Mouse (Mus musculus): ENCODE data around the gene Lingo4. TPM values are rescaled to one million over a fixed set of nuclear protein-coding genes. Genes with fewer than 3 reads are reported as not detected.

Lingo4 gene
- 0.27 and 0.46 TPM in 2 replicates for polyA plus RNA-seq (2015; fragmentation: Nextera tagmentation; extraction: Ambion mirVana)

DNA sequence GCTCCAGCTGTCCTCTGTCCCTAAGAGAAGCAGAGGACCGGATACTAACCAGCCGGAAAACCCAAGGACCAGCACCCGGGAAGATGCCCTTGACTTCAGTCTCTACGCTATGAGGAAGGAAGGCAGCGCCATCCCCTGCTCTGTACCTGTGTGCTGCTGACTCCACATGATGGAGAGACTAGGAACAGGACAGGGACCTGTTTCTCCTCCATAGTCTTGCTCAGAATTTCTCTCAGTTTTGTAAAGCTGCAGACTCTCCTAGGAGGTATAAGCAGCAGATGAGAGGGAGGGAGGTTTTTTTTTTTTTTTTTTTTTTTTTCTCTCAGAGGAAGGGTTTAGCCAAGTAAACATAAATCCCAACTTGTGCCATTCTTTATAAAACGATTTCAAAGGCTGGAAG is at the start of gene Lingo4:
Gene Lingo4 (plus strand): TSS at position 301 of the 400 bp plus-strand sequence.
- Histone ChIP-seq H3K36me3 (ENCODE audit: control insufficient read depth, insufficient read depth) (no peaks in the 10 kb centered on the region), H3K27me3 (ENCODE audit: control insufficient read depth, insufficient read depth, low read length) (peaks cover 45% of the 10 kb centered on the region), H3K9ac (ENCODE audit: low read length) (peak within 1 kb of the TSS; percentile 45), H3K27ac (ENCODE audit: low read length) (no peak within 1 kb of the TSS), H3K9me3 (replicated peaks; ENCODE audit: control insufficient read depth, low read length) (no peaks in the 10 kb centered on the region), H3K4me1 (ENCODE audit: control insufficient read depth, insufficient read depth, low read length) (peaks cover 2% of the 10 kb centered on the region; the same call in 1 of the 2 replicates), H3K4me3 (ENCODE audit: low read length) (peak within 1 kb of the TSS; percentile 41), H3K4me2 (ENCODE audit: low read depth, low read length) (peak within 1 kb of the TSS; percentile 66)
- no peak for ATAC-seq (replicated peaks; ENCODE audit: extremely low read depth, insufficient read depth, low FRiP score)
- 69% methylated on average over 6 of the region's 6 CpGs for WGBS

DNA sequence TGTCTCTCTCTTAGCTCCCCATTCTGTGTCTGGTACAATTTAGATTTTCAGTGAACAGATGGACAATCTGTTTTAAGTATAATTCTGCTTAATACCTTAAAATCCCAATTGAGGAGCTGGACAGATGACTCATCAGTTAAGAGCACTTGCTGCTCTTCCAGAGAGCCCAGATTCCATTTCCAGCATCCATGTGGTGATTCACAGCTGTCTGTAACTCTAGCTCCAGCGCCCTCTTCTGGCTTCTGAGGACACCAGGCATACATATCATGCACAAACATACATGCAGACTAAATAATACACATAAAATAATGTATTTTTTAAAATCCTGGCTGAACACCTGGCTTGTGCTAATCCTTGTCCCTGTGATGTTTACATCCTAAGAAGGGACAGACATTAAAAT is 37.5 kb upstream of the Lingo4 start:
- no peak for ATAC-seq (replicated peaks; ENCODE audit: extremely low read depth, insufficient read depth, low FRiP score)
- 2% methylated on average over 1 of the region's 1 CpGs for WGBS

DNA sequence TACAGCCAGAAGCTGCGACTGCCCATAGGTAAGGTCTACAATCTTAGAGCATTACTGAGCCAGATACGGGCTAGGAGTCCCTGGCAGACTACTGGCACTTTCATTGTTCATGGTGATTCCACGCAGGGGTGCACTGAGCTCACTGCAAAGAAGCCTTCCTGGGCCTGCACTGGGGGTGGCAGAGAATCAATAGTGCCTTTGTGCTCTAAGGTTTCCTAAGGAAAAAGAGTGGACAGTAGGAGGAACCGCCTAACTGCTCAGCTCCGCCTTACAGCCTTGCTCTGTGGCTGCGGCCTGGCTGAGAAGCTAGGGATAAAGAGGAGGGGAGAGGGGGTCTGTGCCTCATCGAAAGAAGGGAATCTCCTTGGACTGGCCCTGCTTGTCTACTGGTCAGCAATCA is 36.2 kb upstream of the Lingo4 start, which contains the start of gene C2cd4d:
Gene C2cd4d (plus strand): TSS at position 301 of the 400 bp plus-strand sequence.
- Histone ChIP-seq H3K4me2 (ENCODE audit: low read depth, low read length) (peak within 1 kb of the TSS; percentile 97), H3K9me3 (replicated peaks; ENCODE audit: control insufficient read depth, low read length) (0 out of 2 replicates have a peak, but pooled peaks cover 3% of the 10 kb centered on the region), H3K4me3 (ENCODE audit: low read length) (peak within 1 kb of the TSS; percentile 52), H3K36me3 (ENCODE audit: control insufficient read depth, insufficient read depth) (no peaks in the 10 kb centered on the region), H3K27ac (ENCODE audit: low read length) (no peak within 1 kb of the TSS), H3K4me1 (ENCODE audit: control insufficient read depth, insufficient read depth, low read length) (peaks cover 3% of the 10 kb centered on the region; the same call in 1 of the 2 replicates), H3K27me3 (ENCODE audit: control insufficient read depth, insufficient read depth, low read length) (peaks cover 40% of the 10 kb centered on the region), H3K9ac (ENCODE audit: low read length) (peak within 1 kb of the TSS; percentile 79)
- ATAC-seq (replicated peaks; ENCODE audit: extremely low read depth, insufficient read depth, low FRiP score) = no peak
- WGBS = 62% methylated on average over 7 of the region's 7 CpGs

More for the DNA sequence above, 37.5 kb upstream of the Lingo4 start:
- Histone ChIP-seq H3K4me1 (ENCODE audit: control insufficient read depth, insufficient read depth, low read length) (peaks cover 3% of the 10 kb centered on the region; the same call in 1 of the 2 replicates), H3K27ac (ENCODE audit: low read length) (no peak overlapping the region), H3K36me3 (ENCODE audit: control insufficient read depth, insufficient read depth) (no peaks in the 10 kb centered on the region), H3K9ac (ENCODE audit: low read length) (no peak overlapping the region), H3K4me2 (ENCODE audit: low read depth, low read length) (no peak overlapping the region), H3K4me3 (ENCODE audit: low read length) (no peak overlapping the region), H3K27me3 (ENCODE audit: control insufficient read depth, insufficient read depth, low read length) (peaks cover 35% of the 10 kb centered on the region), H3K9me3 (replicated peaks; ENCODE audit: control insufficient read depth, low read length) (peaks cover 10% of the 10 kb centered on the region)

DNA sequence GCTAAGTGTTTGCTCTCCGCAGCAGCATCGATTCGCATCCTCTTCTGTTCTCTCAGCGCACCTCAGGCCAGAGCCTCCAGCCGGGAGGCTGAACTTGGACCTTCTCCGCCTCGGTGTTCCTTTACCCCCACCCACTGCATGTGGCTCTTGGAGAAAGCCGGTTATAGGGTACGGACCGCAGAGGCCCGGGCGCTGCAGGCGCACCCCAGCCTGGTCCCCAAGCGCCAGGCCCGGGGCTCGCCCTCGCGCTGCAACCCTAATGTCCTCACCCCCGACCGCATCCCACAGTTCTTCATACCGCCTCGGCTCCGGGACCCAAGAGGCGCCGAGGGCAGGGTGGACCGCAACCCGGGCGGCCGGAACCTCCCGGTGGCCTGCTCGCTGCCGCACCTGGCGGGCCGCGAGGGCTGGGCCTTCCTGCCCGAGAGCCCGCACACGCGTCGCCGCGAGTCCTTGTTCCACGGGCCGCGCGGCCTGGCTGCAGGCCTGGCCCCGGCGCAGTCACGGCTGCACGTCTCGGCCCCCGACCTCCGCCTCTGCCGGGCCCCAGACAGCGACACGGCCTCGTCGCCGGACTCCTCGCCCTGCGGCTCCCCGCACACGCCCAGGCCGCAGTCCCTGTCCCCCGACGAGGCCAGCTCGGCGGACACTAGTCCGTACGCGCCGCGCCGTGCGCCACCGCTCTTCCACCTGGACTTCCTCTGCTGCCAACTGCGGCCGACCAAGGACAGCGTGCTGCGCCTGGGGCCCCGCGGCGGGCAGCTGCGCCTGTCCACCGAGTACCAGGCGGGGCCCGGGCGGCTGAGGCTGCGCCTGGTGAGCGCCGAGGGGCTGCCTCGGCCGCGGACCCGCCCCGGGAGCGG is 34.8 kb upstream of the Lingo4 start:
- H3K27me3 ChIP-seq (ENCODE audit: control insufficient read depth, insufficient read depth, low read length) = peaks cover 40% of the 10 kb centered on the region

DNA sequence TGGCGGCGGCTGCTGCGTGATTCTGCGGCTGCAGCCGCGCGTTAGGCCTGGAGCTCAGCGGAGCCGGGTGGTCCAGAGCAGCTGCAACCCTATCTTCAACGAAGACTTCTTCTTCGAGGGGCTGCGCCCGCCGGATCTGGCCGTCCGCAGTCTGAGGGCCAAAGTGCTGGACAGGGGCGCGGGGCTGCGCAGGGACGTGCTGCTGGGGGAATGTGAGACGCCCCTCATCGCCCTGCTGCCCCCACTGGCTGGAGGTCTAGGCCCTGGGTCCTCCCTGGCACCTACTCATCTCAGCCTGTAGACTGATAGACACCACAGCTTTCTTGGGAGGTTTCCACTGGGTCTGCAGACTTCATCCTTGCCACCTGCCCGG is 34.2 kb upstream of the Lingo4 start:
- H3K9me3 ChIP-seq (replicated peaks; ENCODE audit: control insufficient read depth, low read length) = 0 out of 2 replicates have a peak, but pooled peaks cover 3% of the 10 kb centered on the region
- ATAC-seq (replicated peaks; ENCODE audit: extremely low read depth, insufficient read depth, low FRiP score) = no peak
- H3K4me1 ChIP-seq (ENCODE audit: control insufficient read depth, insufficient read depth, low read length) = peaks cover 3% of the 10 kb centered on the region; the same call in 1 of the 2 replicates
- peak overlapping the region; percentile 52 for H3K4me3 ChIP-seq (ENCODE audit: low read length)
- H3K9ac ChIP-seq (ENCODE audit: low read length) = peak overlapping the region; percentile 79
- peaks cover 40% of the 10 kb centered on the region for H3K27me3 ChIP-seq (ENCODE audit: control insufficient read depth, insufficient read depth, low read length)
- peak overlapping the region; percentile 97 for H3K4me2 ChIP-seq (ENCODE audit: low read depth, low read length)
- H3K36me3 ChIP-seq (ENCODE audit: control insufficient read depth, insufficient read depth) = no peaks in the 10 kb centered on the region
- H3K27ac ChIP-seq (ENCODE audit: low read length) = no peak overlapping the region
- 3% methylated on average over 23 of the region's 23 CpGs for WGBS

More for the DNA sequence above, 34.8 kb upstream of the Lingo4 start:
- Histone ChIP-seq H3K4me3 (ENCODE audit: low read length) (peak overlapping the region; percentile 52), H3K36me3 (ENCODE audit: control insufficient read depth, insufficient read depth) (no peaks in the 10 kb centered on the region), H3K4me2 (ENCODE audit: low read depth, low read length) (peak overlapping the region; percentile 97), H3K27ac (ENCODE audit: low read length) (no peak overlapping the region), H3K9ac (ENCODE audit: low read length) (peak overlapping the region; percentile 79), H3K9me3 (replicated peaks; ENCODE audit: control insufficient read depth, low read length) (0 out of 2 replicates have a peak, but pooled peaks cover 3% of the 10 kb centered on the region), H3K4me1 (ENCODE audit: control insufficient read depth, insufficient read depth, low read length) (peaks cover 3% of the 10 kb centered on the region; the same call in 1 of the 2 replicates)
- WGBS = 6% methylated on average over 86 of the region's 97 CpGs
- peak; percentile 60; the same call in 1 of the 2 replicates for ATAC-seq (replicated peaks; ENCODE audit: extremely low read depth, insufficient read depth, low FRiP score)

DNA sequence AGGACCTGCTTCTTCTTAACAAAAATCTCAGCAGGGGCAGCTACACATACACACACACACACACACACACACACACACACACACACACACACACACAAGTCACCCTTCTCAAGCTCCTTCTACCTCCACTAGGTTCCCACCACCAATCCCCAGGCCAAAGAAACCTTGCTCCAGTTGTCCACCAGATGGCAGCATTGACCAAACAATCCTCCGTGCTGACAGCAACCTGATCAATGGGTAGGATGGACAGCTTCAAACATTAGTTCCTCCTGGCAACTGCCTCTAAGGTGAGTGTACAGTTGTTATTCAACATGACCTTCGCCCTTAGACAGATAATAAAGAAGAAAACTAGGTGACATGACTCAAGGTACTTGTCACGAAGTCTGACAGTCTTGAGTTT is 31.6 kb upstream of the Lingo4 start:
- Histone ChIP-seq H3K4me3 (ENCODE audit: low read length) (no peak overlapping the region), H3K4me2 (ENCODE audit: low read depth, low read length) (no peak overlapping the region), H3K9ac (ENCODE audit: low read length) (no peak overlapping the region), H3K27me3 (ENCODE audit: control insufficient read depth, insufficient read depth, low read length) (peaks cover 33% of the 10 kb centered on the region), H3K9me3 (replicated peaks; ENCODE audit: control insufficient read depth, low read length) (0 out of 2 replicates have a peak, but pooled peaks cover 3% of the 10 kb centered on the region), H3K27ac (ENCODE audit: low read length) (no peak overlapping the region), H3K4me1 (ENCODE audit: control insufficient read depth, insufficient read depth, low read length) (peaks cover 10% of the 10 kb centered on the region), H3K36me3 (ENCODE audit: control insufficient read depth, insufficient read depth) (no peaks in the 10 kb centered on the region)
- ATAC-seq (replicated peaks; ENCODE audit: extremely low read depth, insufficient read depth, low FRiP score) = no peak
- 24% methylated on average over 3 of the region's 3 CpGs for WGBS

DNA sequence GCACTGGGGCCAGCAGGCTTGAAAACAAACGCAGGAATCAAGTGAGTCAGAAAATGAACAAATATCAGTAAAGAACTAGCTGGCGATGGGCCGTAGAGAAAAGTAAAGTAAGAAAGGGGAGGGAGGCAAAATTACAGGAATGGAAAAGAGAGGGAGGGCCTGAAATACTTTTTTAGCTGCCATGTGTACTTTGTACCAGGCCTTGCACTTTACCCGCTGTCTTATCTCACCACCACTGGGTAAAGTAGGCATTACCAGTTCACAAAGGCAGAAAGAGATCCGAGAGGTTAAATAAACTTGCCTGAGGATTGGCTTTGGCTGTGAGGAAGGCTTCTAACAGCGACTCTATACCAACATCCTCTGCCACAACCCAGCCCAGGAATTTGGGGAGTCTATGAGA is 30.8 kb upstream of the Lingo4 start:
- H3K9me3 ChIP-seq (replicated peaks; ENCODE audit: control insufficient read depth, low read length) = 0 out of 2 replicates have a peak, but pooled peaks cover 3% of the 10 kb centered on the region
- no peaks in the 10 kb centered on the region for H3K36me3 ChIP-seq (ENCODE audit: control insufficient read depth, insufficient read depth)
- H3K4me3 ChIP-seq (ENCODE audit: low read length) = no peak overlapping the region
- no peak overlapping the region for H3K27ac ChIP-seq (ENCODE audit: low read length)
- ATAC-seq (replicated peaks; ENCODE audit: extremely low read depth, insufficient read depth, low FRiP score) = no peak
- H3K4me2 ChIP-seq (ENCODE audit: low read depth, low read length) = no peak overlapping the region
- H3K4me1 ChIP-seq (ENCODE audit: control insufficient read depth, insufficient read depth, low read length) = peaks cover 17% of the 10 kb centered on the region
- WGBS = 61% methylated on average over 6 of the region's 6 CpGs
- peaks cover 25% of the 10 kb centered on the region for H3K27me3 ChIP-seq (ENCODE audit: control insufficient read depth, insufficient read depth, low read length)
- H3K9ac ChIP-seq (ENCODE audit: low read length) = no peak overlapping the region

DNA sequence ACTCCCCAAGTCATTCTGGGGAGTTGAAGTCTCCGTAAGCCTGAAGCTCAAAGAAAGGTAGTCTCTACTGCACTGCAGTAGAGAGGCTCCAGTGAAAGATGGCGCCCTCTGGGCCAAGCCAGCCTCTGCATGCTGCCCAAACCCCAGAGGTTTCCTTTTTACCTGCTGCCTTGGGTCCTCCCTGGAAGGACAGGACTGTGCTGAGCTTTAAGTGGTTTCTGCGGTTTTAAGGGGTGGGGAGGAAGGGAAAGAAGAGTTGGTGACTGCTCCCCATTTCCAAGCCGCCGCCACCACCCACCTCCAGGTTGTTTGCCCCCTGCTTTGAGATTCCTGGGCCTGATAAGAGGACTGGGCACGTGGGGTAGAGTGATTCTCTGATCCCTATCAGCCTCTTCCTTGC is 29.7 kb upstream of the Lingo4 start:
- no peaks in the 10 kb centered on the region for H3K36me3 ChIP-seq (ENCODE audit: control insufficient read depth, insufficient read depth)
- no peak overlapping the region for H3K9ac ChIP-seq (ENCODE audit: low read length)
- H3K4me3 ChIP-seq (ENCODE audit: low read length) = no peak overlapping the region
- peaks cover 26% of the 10 kb centered on the region for H3K4me1 ChIP-seq (ENCODE audit: control insufficient read depth, insufficient read depth, low read length)
- peaks cover 16% of the 10 kb centered on the region for H3K27me3 ChIP-seq (ENCODE audit: control insufficient read depth, insufficient read depth, low read length)
- H3K4me2 ChIP-seq (ENCODE audit: low read depth, low read length) = no peak overlapping the region
- H3K9me3 ChIP-seq (replicated peaks; ENCODE audit: control insufficient read depth, low read length) = no peaks in the 10 kb centered on the region
- WGBS = 57% methylated on average over 6 of the region's 6 CpGs
- ATAC-seq (replicated peaks; ENCODE audit: extremely low read depth, insufficient read depth, low FRiP score) = no peak
- no peak overlapping the region for H3K27ac ChIP-seq (ENCODE audit: low read length)

DNA sequence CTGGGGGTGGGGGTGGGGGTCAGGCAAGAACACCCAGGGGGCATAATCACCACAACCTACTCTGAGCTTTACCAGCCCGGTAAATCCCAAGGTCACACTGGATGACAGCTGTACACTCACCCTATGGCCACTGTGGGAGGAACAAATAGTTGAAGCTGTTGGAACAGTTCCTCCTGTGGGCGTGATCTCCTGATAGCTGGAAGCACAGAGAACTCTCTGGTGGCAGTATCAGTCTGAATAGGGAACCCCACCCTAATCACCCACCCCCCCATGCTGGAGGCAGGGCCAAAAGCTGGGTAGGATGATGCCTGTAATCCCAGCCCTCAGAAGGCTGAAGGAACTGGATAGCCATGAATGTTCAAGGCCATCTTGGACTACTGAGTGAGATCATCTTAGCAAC is 28.6 kb upstream of the Lingo4 start:
- ATAC-seq (replicated peaks; ENCODE audit: extremely low read depth, insufficient read depth, low FRiP score) = no peak

More for the DNA sequence above, 28.6 kb upstream of the Lingo4 start:
- WGBS = 29% methylated on average over 2 of the region's 2 CpGs
- Histone ChIP-seq H3K9ac (ENCODE audit: low read length) (no peak overlapping the region), H3K27me3 (ENCODE audit: control insufficient read depth, insufficient read depth, low read length) (peaks cover 9% of the 10 kb centered on the region), H3K36me3 (ENCODE audit: control insufficient read depth, insufficient read depth) (no peaks in the 10 kb centered on the region), H3K4me1 (ENCODE audit: control insufficient read depth, insufficient read depth, low read length) (peaks cover 24% of the 10 kb centered on the region), H3K9me3 (replicated peaks; ENCODE audit: control insufficient read depth, low read length) (no peaks in the 10 kb centered on the region), H3K4me3 (ENCODE audit: low read length) (no peak overlapping the region), H3K27ac (ENCODE audit: low read length) (no peak overlapping the region), H3K4me2 (ENCODE audit: low read depth, low read length) (no peak overlapping the region)

All from heart, embryonic 16.5 days (tissue).